Mouse (Mus musculus) midbrain, embryonic 13.5 days (tissue): ENCODE data around the gene Polr3c. TPM values are rescaled to one million over a fixed set of nuclear protein-coding genes. Genes with fewer than 3 reads are reported as not detected.

Experiments
- polyA plus RNA-seq: library from polyadenylated mRNA; unstranded; fragments of >200 nt; fragmentation: Nextera tagmentation; extraction: Ambion mirVana; gene quantifications from 2 replicates; pipeline ENCODE4 v1.2.1, GENCODE M21; 2015

The Polr3c gene
- polyA plus RNA-seq, 1 experiment from 2014 or later = 38.8 TPM

Other genes with a start within 250 kb of the Polr3c start
- 0.62 and 0.76 TPM in 2 replicates for gene Hfe2, start 202.5 kb downstream of the Polr3c start, polyA plus RNA-seq
- gene Txnip, start 169.7 kb downstream of the Polr3c start, polyA plus RNA-seq = 52.2 and 57.6 TPM in 2 replicates
- 0.81 and 1.7 TPM in 2 replicates for gene Gm16253, start 150.6 kb downstream of the Polr3c start, polyA plus RNA-seq
- 41.1 and 42.0 TPM in 2 replicates for gene Polr3gl, start 133.4 kb downstream of the Polr3c start, polyA plus RNA-seq
- gene Ankrd34a, start 131.0 kb downstream of the Polr3c start, polyA plus RNA-seq = 5.3 and 6.5 TPM in 2 replicates
- gene Lix1l, start 126.5 kb downstream of the Polr3c start, polyA plus RNA-seq = 5.7 and 6.2 TPM in 2 replicates
- 147 TPM in 2 replicates for gene Rbm8a, start 97.7 kb downstream of the Polr3c start, polyA plus RNA-seq
- gene Pex11b, start 92.3 kb downstream of the Polr3c start, polyA plus RNA-seq = 52.0 and 52.6 TPM in 2 replicates
- gene Gm42957, start 92.2 kb downstream of the Polr3c start, polyA plus RNA-seq = 0.15 and 0.16 TPM in 2 replicates
- gene Itga10, start 82.0 kb downstream of the Polr3c start, polyA plus RNA-seq = 0.71 and 0.81 TPM in 2 replicates
- 0.58 and 0.59 TPM in 2 replicates for gene Ankrd35, start 57.5 kb downstream of the Polr3c start, polyA plus RNA-seq
- gene Pias3, start 31.2 kb downstream of the Polr3c start, polyA plus RNA-seq = 33.9 and 36.7 TPM in 2 replicates
- gene Nudt17, start 19.1 kb downstream of the Polr3c start, polyA plus RNA-seq = 10.1 and 10.6 TPM in 2 replicates
- gene Rnf115, start within 50 bp of the Polr3c start, polyA plus RNA-seq = 76.2 and 80.2 TPM in 2 replicates
- 0.14 TPM in 1 of 2 replicates, not detected in the other for gene Pdzk1, start 101.7 kb upstream of the Polr3c start, polyA plus RNA-seq
- gene Cd160, start 101.7 kb upstream of the Polr3c start, polyA plus RNA-seq = 0.14 and 0.17 TPM in 2 replicates
- 3.1 and 3.6 TPM in 2 replicates for gene Gja5, start 177.1 kb upstream of the Polr3c start, polyA plus RNA-seq
- gene Gpr89, start 177.7 kb upstream of the Polr3c start, polyA plus RNA-seq = 34.8 and 37.0 TPM in 2 replicates
- 0.04 TPM in 1 of 2 replicates, not detected in the other for gene Gja8, start 198.4 kb upstream of the Polr3c start, polyA plus RNA-seq